Mouse (Mus musculus): ENCODE measurements around the gene Skap1.

GRCm38 (mm10) chr11:96771274-96771975 lies 307.0 kb downstream of the Skap1 start:
- no peak for TF ChIP-seq EP300 (IDR thresholded peaks at IDR 0.05; ENCODE audit: low read depth)
- no peak for TF ChIP-seq CTCF (IDR thresholded peaks at IDR 0.05; ENCODE audit: low read depth)

All from liver, postnatal 0 days (tissue).